Mouse (Mus musculus) testis, adult 2 months (tissue): ENCODE measurements around the gene Tnfrsf11a.

ENCODE experiments used
- CTCF ChIP-seq: fragments of 200-500 bp; IDR thresholded peaks from 2 replicates; pipeline ENCODE4 v1.5.1; 2012; ENCODE audit warnings: low read depth, mild to moderate bottlenecking, inconsistent platforms, low read length, moderate library complexity; ENCODE audit not compliant: control insufficient read depth, insufficient read depth, insufficient replicate concordance
- POLR2A ChIP-seq: fragments of 200-500 bp; IDR thresholded peaks from 2 replicates; pipeline ENCODE4 v1.6.1; 2012; ENCODE audit warnings: low read depth, mild to moderate bottlenecking, inconsistent platforms, low read length, moderate library complexity; ENCODE audit not compliant: control insufficient read depth

- TF ChIP-seq POLR2A (no peak), CTCF (no peak)
These were observed 21.7 kb upstream of the Tnfrsf11a start for GRCm38 (mm10) chr1:105758798-105759197.
